Mouse (Mus musculus) layer of hippocampus, adult 11-12 months (tissue): ENCODE measurements around the gene Tjp3.
A peak's percentile ranks its signal among the peaks of the same experiment; 100 is the strongest.

ENCODE experiments used
- DNase-seq: peaks from one replicate; pipeline ENCODE4 v3.0.0; 2022; ENCODE audit warnings: low spot score

Gene Tjp3

DNA sequence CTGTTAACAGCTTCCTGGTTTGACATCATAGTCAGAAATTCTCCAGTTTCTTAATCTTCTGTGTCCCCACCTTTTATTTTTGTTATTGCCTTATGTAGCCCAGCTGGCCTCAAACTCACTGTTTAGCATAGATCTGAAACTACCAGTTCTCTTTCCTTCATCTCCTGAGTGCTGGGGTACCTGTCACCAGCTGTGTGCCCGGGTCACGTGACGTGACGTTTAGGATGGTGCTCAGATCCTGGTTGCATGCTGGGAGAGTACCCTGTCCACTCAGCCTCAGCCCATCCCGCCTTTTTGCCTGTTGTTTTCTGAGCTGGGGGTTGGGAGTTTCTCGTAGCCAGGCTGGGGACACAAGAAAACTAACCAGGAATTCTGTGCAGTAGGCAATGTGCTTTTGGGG, 5.9 kb upstream of the Tjp3 start:
- no peak for DNase-seq

DNA sequence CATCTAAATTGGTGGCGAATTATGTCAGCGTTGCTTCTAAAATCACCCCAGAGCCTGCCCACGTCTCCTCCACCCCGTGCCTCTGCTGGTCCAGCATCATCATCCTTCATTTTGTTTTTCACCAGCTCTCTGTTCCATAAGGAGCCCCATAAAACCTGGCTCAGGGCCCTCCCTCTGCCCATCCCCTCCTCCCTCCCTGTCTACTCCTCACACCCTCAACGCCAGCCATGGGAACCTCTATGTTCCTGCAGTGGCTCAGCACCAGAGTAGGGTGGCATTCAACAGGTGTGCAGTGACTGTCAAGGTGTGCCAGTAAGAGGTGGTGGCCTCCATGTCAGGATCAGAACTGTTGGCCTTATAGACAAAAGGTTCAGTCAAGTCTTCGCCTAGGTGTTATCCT, 3.8 kb upstream of the Tjp3 start:
- DNase-seq = no peak

- no peak for DNase-seq
These were observed 3.1 kb upstream of the Tjp3 start for GRCm38 (mm10) chr10:81294442-81294841.

- no peak for DNase-seq
These were observed 2.1 kb upstream of the Tjp3 start for GRCm38 (mm10) chr10:81293334-81294030.

DNA sequence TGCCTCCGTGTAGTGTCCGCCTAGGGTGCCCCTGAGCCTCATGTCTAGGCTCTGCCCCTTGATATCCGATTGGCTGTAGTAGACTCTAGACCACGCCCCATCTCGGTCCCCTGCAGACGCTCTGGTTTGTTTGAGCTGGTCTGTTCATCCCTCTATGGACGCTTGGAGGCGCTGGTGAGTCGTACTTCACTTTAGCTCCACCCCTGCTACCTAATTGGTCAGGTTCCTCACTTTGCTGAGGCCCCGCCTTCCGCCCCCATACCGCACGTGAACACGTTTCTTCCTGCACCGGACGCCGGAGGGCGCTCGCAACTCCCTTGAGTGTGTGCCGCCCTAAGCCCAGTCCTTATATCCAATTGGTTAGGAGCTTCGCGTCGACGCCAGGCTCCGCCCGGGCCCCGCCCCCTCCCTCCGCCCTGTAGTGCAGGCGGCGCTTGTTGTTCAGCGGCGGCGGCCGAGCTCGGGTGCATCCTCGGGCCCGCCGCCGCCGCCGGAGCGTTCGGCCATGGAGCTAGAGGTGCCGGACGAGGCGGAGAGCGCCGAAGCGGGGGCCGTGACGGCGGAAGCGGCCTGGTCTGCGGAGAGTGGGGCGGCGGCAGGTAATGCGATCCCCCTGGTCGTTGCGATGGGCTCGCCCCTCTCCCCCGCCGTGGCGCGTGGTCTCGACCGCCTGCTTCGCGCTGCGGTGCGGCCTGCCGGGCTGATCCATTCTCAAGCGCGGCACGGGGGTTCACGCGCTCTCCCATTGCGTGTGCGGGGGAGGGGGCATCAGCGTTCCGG, 1.4 kb upstream of the Tjp3 start, which contains the start of gene Pip5k1c:
TSS of gene Pip5k1c (plus strand) at position 410 of the 780 bp plus-strand sequence.
- peak; percentile 100 for DNase-seq

- DNase-seq = no peak
These were observed 502 bp downstream of the Tjp3 start for GRCm38 (mm10) chr10:81290698-81291460.

- DNase-seq = no peak
These were observed 1.6 kb downstream of the Tjp3 start for GRCm38 (mm10) chr10:81289811-81290210.

- DNase-seq = peak; percentile 72
These were observed 2.1 kb downstream of the Tjp3 start for GRCm38 (mm10) chr10:81289278-81289677.

GRCm38 (mm10) chr10:81288601-81289000, 2.8 kb downstream of the Tjp3 start:
- DNase-seq = no peak

GRCm38 (mm10) chr10:81287513-81288157, 3.7 kb downstream of the Tjp3 start:
- no peak for DNase-seq

DNA sequence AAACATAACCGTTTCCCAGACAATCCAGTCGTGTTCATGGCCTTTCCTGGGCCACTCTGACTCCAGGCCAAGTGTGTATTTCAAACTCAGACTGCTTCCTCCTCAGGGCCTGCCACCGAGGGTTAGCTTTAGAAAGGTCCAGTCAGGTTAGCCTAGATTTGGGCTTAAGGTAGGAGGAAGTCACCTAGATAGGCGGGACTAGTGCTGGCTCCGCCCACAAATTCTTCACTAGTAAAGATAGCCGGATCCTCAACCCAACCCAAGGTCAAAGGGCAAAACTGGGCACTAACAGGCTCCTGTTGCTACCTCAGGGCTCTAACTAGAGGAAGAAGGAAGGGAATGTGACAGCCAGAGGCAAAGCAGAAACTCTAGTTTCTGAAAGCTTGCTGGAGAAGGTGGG, 4.8 kb downstream of the Tjp3 start:
- DNase-seq = no peak

DNA sequence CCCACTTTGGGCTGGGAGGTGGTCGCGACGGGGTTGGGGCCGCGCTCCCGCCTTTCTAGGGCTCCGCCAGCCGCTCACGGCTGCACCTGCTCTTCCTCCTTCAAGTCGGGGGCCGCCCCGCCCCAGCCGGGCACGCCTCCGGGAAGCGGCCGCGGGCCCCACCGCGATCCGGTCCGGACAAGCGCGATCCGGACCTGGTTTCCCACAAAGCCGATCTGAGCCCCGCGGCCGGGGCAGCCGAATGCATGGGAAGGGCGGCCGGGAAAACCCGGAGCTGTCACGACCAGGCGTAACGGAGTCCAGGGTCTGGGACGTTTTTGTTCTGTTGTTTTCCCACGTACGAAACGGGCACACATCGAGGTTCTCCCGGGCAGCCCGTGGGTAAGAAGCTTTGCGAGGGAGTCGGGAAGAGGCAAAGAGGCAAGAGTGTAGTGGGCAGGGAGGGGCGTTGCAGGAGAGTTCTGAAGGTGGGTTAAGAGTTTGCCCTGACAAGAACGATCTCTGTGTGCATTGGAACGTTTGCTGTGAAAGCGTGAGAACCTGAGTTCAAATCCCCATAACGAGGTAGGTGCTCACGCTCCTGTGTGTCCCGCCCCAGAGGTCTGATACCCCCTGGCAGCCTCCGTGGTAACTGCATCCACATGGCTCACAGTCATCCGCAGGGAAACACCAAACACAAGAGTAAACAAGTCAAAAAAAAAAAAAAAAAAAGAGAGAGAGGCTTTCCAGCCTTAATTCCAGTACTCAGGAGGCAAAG, 5.5 kb downstream of the Tjp3 start:
- peak; percentile 80 for DNase-seq

DNA sequence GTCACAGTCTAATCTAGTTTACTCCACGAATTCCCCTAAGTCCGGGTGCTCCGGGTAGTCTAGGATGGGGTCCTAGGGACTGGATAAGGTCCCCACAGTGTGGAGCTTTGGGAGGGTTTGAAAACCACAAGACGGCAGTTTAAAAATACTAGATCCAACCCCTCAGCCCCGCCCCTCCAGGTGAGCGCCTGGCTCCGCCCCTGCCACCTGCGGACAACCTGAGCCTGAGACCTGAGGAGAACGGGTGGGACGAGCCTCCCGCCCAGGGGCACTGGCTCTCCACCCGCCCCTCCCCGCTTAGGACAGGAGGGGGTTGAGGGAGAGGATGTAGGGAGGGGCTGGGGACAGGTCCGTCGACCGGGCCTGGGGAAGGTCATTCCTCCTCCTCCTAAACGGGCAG, 6.7 kb downstream of the Tjp3 start:
- DNase-seq = no peak

DNA sequence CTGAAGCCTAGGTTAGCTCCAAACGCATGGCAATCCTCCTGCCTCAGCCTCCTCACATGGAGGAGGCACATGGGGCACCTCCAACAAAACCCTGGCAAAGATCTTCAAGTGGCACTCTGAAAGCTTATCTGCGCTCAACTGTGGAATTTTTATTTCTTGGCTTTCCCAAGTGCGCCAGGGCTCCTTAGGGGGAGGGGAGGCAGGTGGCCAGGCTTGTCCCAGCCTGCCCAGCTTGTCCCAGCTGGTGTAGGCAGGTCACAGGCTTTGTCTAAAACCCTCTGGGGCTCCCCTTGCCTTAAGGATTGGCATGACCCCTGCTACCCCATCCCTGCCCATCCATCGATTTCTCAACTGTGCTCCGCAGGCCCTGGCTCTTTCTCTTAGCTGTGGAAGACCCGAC, 7.2 kb downstream of the Tjp3 start:
- DNase-seq = no peak

GRCm38 (mm10) chr10:81279496-81279895, 11.9 kb downstream of the Tjp3 start:
- no peak for DNase-seq

- no peak for DNase-seq
These were observed 13.7 kb downstream of the Tjp3 start for GRCm38 (mm10) chr10:81277676-81278075.

DNA sequence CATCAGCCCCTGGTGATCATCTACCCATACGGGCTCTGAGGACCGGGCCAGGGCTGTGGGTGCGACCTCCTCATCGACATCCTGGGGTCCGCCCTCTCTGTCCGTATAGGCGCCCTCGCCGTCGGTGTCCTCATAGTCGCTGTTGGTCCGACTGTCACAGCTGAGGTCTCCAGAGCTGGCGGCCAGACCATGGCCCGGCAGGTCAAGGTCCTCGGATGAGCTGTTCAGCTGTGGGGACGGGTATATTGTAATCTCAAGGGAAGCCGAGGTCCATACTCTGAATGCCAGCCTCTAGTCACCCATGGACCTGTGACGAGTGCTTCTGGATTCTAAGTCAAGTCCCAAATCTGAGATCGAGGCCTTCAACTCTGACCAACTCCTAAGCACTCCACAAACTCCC, 17.5 kb downstream of the Tjp3 start:
- no peak for DNase-seq

DNA sequence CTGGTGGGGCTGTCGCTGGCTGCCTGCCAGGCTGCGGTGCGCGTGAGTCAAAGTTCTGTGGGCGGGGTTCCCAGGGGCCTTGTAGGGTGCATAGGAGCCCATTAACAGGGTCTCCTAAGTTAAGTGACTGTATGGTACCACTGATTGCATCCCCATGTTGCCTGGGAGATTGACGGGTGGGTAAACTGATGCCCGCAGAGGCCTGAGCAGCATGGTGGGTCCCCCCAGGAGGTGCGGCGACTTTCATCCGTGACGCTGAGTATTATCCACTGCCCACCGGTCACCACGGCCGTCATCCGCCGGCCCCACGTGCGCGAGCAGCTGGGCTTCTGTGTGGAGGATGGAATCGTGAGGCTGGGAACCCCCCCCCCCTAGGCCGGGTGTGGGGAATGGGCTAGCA, 19.0 kb downstream of the Tjp3 start:
- no peak for DNase-seq

GRCm38 (mm10) chr10:81268643-81269412, 22.6 kb downstream of the Tjp3 start:
- DNase-seq = no peak

GRCm38 (mm10) chr10:81268056-81268455, 23.3 kb downstream of the Tjp3 start:
- peak; percentile 90 for DNase-seq
